Mouse (Mus musculus) embryonic facial prominence, embryonic 14.5 days (tissue): ENCODE data around the gene Hcrtr1. TPM values are rescaled to one million over a fixed set of nuclear protein-coding genes. Genes with fewer than 3 reads are reported as not detected.

Experiments
- ATAC-seq: fragments of 200-750 bp; cut with Nextera tagmentation; 2 replicates; pipeline ENCODE4 v1.8.0; 2017; ENCODE audit warnings: low read depth, moderate number of reproducible peaks, moderate TSS enrichment
- DNase-seq: peaks from one replicate; pipeline ENCODE4 v3.0.0-alpha.2; 2015; ENCODE audit warnings: low spot score
- H3K27ac ChIP-seq: fragments of 300-500 bp; sonication (generic); replicated peaks from 2 replicates; pipeline ENCODE4 v1.5.1; 2014; ENCODE audit warnings: low read depth, mild to moderate bottlenecking, low read length, moderate library complexity
- H3K27me3 ChIP-seq: fragments of 300-500 bp; sonication (generic); replicated peaks from 2 replicates; pipeline ENCODE4 v1.6.1; 2014; ENCODE audit warnings: low read length; ENCODE audit not compliant: control insufficient read depth, insufficient read depth
- H3K36me3 ChIP-seq: fragments of 300-500 bp; sonication (generic); 2 replicates; pipeline ENCODE4 v1.6.1; 2014; ENCODE audit warnings: low read length, mixed read lengths; ENCODE audit not compliant: control insufficient read depth, insufficient read depth
- H3K4me1 ChIP-seq: fragments of 300-500 bp; sonication (generic); 2 replicates; pipeline ENCODE4 v1.6.1; 2014; ENCODE audit warnings: antibody characterized with exemption, low read length; ENCODE audit not compliant: control insufficient read depth, insufficient read depth
- H3K4me2 ChIP-seq: fragments of 300-500 bp; sonication (generic); 2 replicates; pipeline ENCODE4 v1.6.1; 2014; ENCODE audit warnings: low read depth, mild to moderate bottlenecking, low read length, moderate library complexity, mixed read lengths
- H3K4me3 ChIP-seq: fragments of 300-500 bp; sonication (generic); 2 replicates; pipeline ENCODE4 v1.5.1; 2014; ENCODE audit warnings: low read depth, mild to moderate bottlenecking, low read length
- H3K9ac ChIP-seq: fragments of 300-500 bp; sonication (generic); 2 replicates; pipeline ENCODE4 v1.6.1; 2014; ENCODE audit warnings: low read depth, mild to moderate bottlenecking, low read length, moderate library complexity, mixed read lengths
- H3K9me3 ChIP-seq: fragments of 300-500 bp; sonication (generic); 2 replicates; pipeline ENCODE4 v1.6.1; 2016; ENCODE audit warnings: low read length; ENCODE audit not compliant: control insufficient read depth
- WGBS: fragments of 180-500 bp; shearing (Covaris S2); extraction: QIAGEN DNeasy Blood & Tissue Kit; methylation state at CpG from one replicate; pipeline ENCODE4 v1.1.7; 2014; 5-methylcytosine and 5-hydroxymethylcytosine counted together
- polyA plus RNA-seq: library from polyadenylated mRNA; unstranded; fragments of >200 nt; fragmentation: Nextera tagmentation; extraction: Ambion mirVana; gene quantifications from 2 replicates; pipeline ENCODE4 v1.2.1, GENCODE M21; 2014

Hcrtr1 gene
- polyA plus RNA-seq, 1 experiment from 2014 or later, result 0.19 TPM

GRCm38 (mm10) chr4:130177536-130177935, 38.4 kb upstream of the Hcrtr1 start:
- Histone ChIP-seq H3K27ac (no peak overlapping the region; the same call in 1 of the 2 replicates), H3K4me3 (no peak overlapping the region), H3K4me2 (no peak overlapping the region), H3K9ac (no peak overlapping the region; the same call in 1 of the 2 replicates), H3K4me1 (peaks cover 23% of the 10 kb centered on the region), H3K9me3 (no peaks in the 10 kb centered on the region), H3K27me3 (peaks cover 22% of the 10 kb centered on the region), H3K36me3 (no peaks in the 10 kb centered on the region)
- 47% methylated on average over 7 of the region's 7 CpGs for WGBS
- ATAC-seq (no peak), DNase-seq (no peak)

GRCm38 (mm10) chr4:130177087-130177486, 37.9 kb upstream of the Hcrtr1 start:
- Histone ChIP-seq H3K9me3 (no peaks in the 10 kb centered on the region), H3K4me3 (no peak overlapping the region), H3K4me2 (no peak overlapping the region), H3K4me1 (peaks cover 28% of the 10 kb centered on the region), H3K36me3 (no peaks in the 10 kb centered on the region), H3K27me3 (peaks cover 22% of the 10 kb centered on the region), H3K9ac (no peak overlapping the region), H3K27ac (no peak overlapping the region)
- WGBS, result 35% methylated on average over 4 of the region's 4 CpGs
- ATAC-seq (0 out of 2 replicates have a peak, but pooled peaks have one; percentile 7), DNase-seq (no peak)

- H3K27me3 ChIP-seq, result peaks cover 22% of the 10 kb centered on the region
- no peak overlapping the region for H3K4me3 ChIP-seq
- no peak for ATAC-seq
- DNase-seq, result no peak
- H3K4me2 ChIP-seq, result no peak overlapping the region
- 78% methylated on average over 5 of the region's 5 CpGs for whole genome bisulfite sequencing
- no peaks in the 10 kb centered on the region for H3K9me3 ChIP-seq
- H3K4me1 ChIP-seq, result peaks cover 28% of the 10 kb centered on the region
- no peak overlapping the region for H3K9ac ChIP-seq
- H3K27ac ChIP-seq, result no peak overlapping the region
- H3K36me3 ChIP-seq, result no peaks in the 10 kb centered on the region
These were observed 37.1 kb upstream of the Hcrtr1 start for GRCm38 (mm10) chr4:130176156-130176720.

GRCm38 (mm10) chr4:130175072-130175711, 36.0 kb upstream of the Hcrtr1 start, which contains the start of gene Tinagl1:
TSS of gene Tinagl1 (minus strand) at chr4:130175122.
- DNase-seq, result no peak
- peak within 1 kb of the TSS; percentile 56 for H3K4me2 ChIP-seq
- 7% methylated on average over 13 of the region's 14 CpGs for WGBS
- H3K36me3 ChIP-seq, result no peaks in the 10 kb centered on the region
- H3K9me3 ChIP-seq, result no peaks in the 10 kb centered on the region
- peak within 1 kb of the TSS; percentile 14; the same call in 1 of the 2 replicates for H3K9ac ChIP-seq
- peaks cover 22% of the 10 kb centered on the region for H3K27me3 ChIP-seq
- H3K4me1 ChIP-seq, result peaks cover 28% of the 10 kb centered on the region
- H3K4me3 ChIP-seq, result peak within 1 kb of the TSS; percentile 29
- ATAC-seq, result no peak
- no peak within 1 kb of the TSS for H3K27ac ChIP-seq

GRCm38 (mm10) chr4:130174335-130175031, 35.3 kb upstream of the Hcrtr1 start:
- H3K9ac ChIP-seq, result peak overlapping the region; percentile 14; the same call in 1 of the 2 replicates
- peak overlapping the region; percentile 29 for H3K4me3 ChIP-seq
- 6% methylated on average over 23 of the region's 25 CpGs for WGBS
- no peak for DNase-seq
- H3K36me3 ChIP-seq, result no peaks in the 10 kb centered on the region
- ATAC-seq, result peak; percentile 78
- H3K27me3 ChIP-seq, result peaks cover 22% of the 10 kb centered on the region
- H3K9me3 ChIP-seq, result no peaks in the 10 kb centered on the region
- H3K27ac ChIP-seq, result no peak overlapping the region
- peak overlapping the region; percentile 56 for H3K4me2 ChIP-seq
- peaks cover 28% of the 10 kb centered on the region for H3K4me1 ChIP-seq

- Histone ChIP-seq H3K4me2 (peak overlapping the region; percentile 56), H3K9ac (no peak overlapping the region), H3K4me3 (peak overlapping the region; percentile 29; the same call in 1 of the 2 replicates), H3K36me3 (no peaks in the 10 kb centered on the region), H3K27ac (no peak overlapping the region), H3K27me3 (peaks cover 22% of the 10 kb centered on the region), H3K4me1 (peaks cover 28% of the 10 kb centered on the region), H3K9me3 (no peaks in the 10 kb centered on the region)
- ATAC-seq, result no peak
- DNase-seq, result no peak
- 37% methylated on average over 15 of the region's 19 CpGs for WGBS
These were observed 34.8 kb upstream of the Hcrtr1 start for GRCm38 (mm10) chr4:130173911-130174311.

GRCm38 (mm10) chr4:130173060-130173822, 34.1 kb upstream of the Hcrtr1 start:
- H3K9ac ChIP-seq, result no peak overlapping the region
- H3K9me3 ChIP-seq, result no peaks in the 10 kb centered on the region
- H3K4me1 ChIP-seq, result peaks cover 31% of the 10 kb centered on the region
- H3K27me3 ChIP-seq, result peaks cover 22% of the 10 kb centered on the region
- no peak for DNase-seq
- peak overlapping the region; percentile 56 for H3K4me2 ChIP-seq
- H3K36me3 ChIP-seq, result no peaks in the 10 kb centered on the region
- no peak overlapping the region for H3K27ac ChIP-seq
- H3K4me3 ChIP-seq, result no peak overlapping the region
- no peak for ATAC-seq
- 59% methylated on average over 11 of the region's 11 CpGs for WGBS
